Mouse (Mus musculus): ENCODE results near the gene Arhgap1.
"Not testable (repeated sequence)": the region's sequence is repeated elsewhere in the genome, so short reads cannot be mapped to it uniquely, and the experiment has no call there.

Gene Arhgap1

GRCm38 (mm10) chr2:91649553-91650359, at the start of gene Arhgap1, which contains the start of gene Zfp408:
TSS of gene Arhgap1 (plus strand) at chr2:91649860.
TSS of gene Zfp408 (minus strand) at chr2:91649791.
- peak; percentile 95 for DNase-seq

- no peak for DNase-seq
Measured at GRCm38 (mm10) chr2:91600475-91600874, 49.2 kb upstream of the Arhgap1 start.

- no peak for DNase-seq
Measured at GRCm38 (mm10) chr2:91602389-91602788, 47.3 kb upstream of the Arhgap1 start.

GRCm38 (mm10) chr2:91609370-91609769, 40.3 kb upstream of the Arhgap1 start:
- DNase-seq = not testable (repeated sequence)

- DNase-seq = no peak
Measured at GRCm38 (mm10) chr2:91622356-91622755, 27.3 kb upstream of the Arhgap1 start.

GRCm38 (mm10) chr2:91623366-91623765, 26.3 kb upstream of the Arhgap1 start:
- not testable (repeated sequence) for DNase-seq

GRCm38 (mm10) chr2:91627486-91627885, 22.2 kb upstream of the Arhgap1 start:
- DNase-seq = no peak

- no peak for DNase-seq
Measured at GRCm38 (mm10) chr2:91628171-91628570, 21.5 kb upstream of the Arhgap1 start.

- DNase-seq = no peak
Measured at GRCm38 (mm10) chr2:91629682-91630081, 20.0 kb upstream of the Arhgap1 start.

- DNase-seq = no peak
Measured at GRCm38 (mm10) chr2:91630384-91630783, 19.3 kb upstream of the Arhgap1 start.

GRCm38 (mm10) chr2:91631826-91632225, 17.8 kb upstream of the Arhgap1 start:
- no peak for DNase-seq

GRCm38 (mm10) chr2:91632316-91632715, 17.3 kb upstream of the Arhgap1 start:
- no peak for DNase-seq

GRCm38 (mm10) chr2:91633334-91633977, 16.2 kb upstream of the Arhgap1 start:
- DNase-seq = no peak

GRCm38 (mm10) chr2:91634841-91635240, 14.8 kb upstream of the Arhgap1 start:
- peak; percentile 32 for DNase-seq

GRCm38 (mm10) chr2:91635486-91635885, 14.2 kb upstream of the Arhgap1 start:
- DNase-seq = no peak

GRCm38 (mm10) chr2:91636229-91636628, 13.4 kb upstream of the Arhgap1 start, which contains the start of gene F2:
TSS of gene F2 (minus strand) at chr2:91636414.
- DNase-seq = no peak

- no peak for DNase-seq
Measured at GRCm38 (mm10) chr2:91636727-91637338, 12.8 kb upstream of the Arhgap1 start.

- DNase-seq = no peak
Measured at GRCm38 (mm10) chr2:91638931-91639330, 10.7 kb upstream of the Arhgap1 start.

GRCm38 (mm10) chr2:91642825-91643415, 6.7 kb upstream of the Arhgap1 start:
- DNase-seq = no peak

- no peak for DNase-seq
Measured at GRCm38 (mm10) chr2:91644021-91644420, 5.6 kb upstream of the Arhgap1 start.

GRCm38 (mm10) chr2:91645354-91645753, 4.3 kb upstream of the Arhgap1 start:
- no peak for DNase-seq

GRCm38 (mm10) chr2:91645811-91646210, 3.8 kb upstream of the Arhgap1 start:
- no peak for DNase-seq

GRCm38 (mm10) chr2:91646733-91647132, 2.9 kb upstream of the Arhgap1 start:
- peak; percentile 43 for DNase-seq
